Mouse (Mus musculus) forebrain, embryonic 16.5 days (tissue): ENCODE measurements around the gene Pdk4. TPM values are rescaled to one million over a fixed set of nuclear protein-coding genes. Genes with fewer than 3 reads are reported as not detected.

Experiments used
- ATAC-seq: fragments of 200-750 bp; cut with Nextera tagmentation; 2 replicates; pipeline ENCODE4 v1.8.0; 2017; ENCODE audit warnings: mild to moderate bottlenecking, moderate library complexity
- H3K27ac ChIP-seq: fragments of 300-500 bp; sonication (generic); 2 replicates; pipeline ENCODE4 v1.5.1; 2014; ENCODE audit warnings: low read length, control low read depth
- H3K27me3 ChIP-seq: fragments of 300-500 bp; sonication (generic); replicated peaks from 2 replicates; pipeline ENCODE4 v1.6.1; 2014; ENCODE audit warnings: low read length; ENCODE audit not compliant: control insufficient read depth, insufficient read depth
- H3K36me3 ChIP-seq: fragments of 300-500 bp; sonication (generic); 2 replicates; pipeline ENCODE4 v1.6.1; 2014; ENCODE audit not compliant: control insufficient read depth, insufficient read depth
- H3K4me1 ChIP-seq: fragments of 300-500 bp; sonication (generic); replicated peaks from 2 replicates; pipeline ENCODE4 v1.6.1; 2014; ENCODE audit warnings: low read length; ENCODE audit not compliant: control insufficient read depth, insufficient read depth
- H3K4me2 ChIP-seq: fragments of 300-500 bp; sonication (generic); 2 replicates; pipeline ENCODE4 v1.6.1; 2014; ENCODE audit warnings: mild to moderate bottlenecking, low read length, control low read depth
- H3K4me3 ChIP-seq: fragments of 300-500 bp; sonication (generic); replicated peaks from 2 replicates; pipeline ENCODE4 v1.5.1; 2014; ENCODE audit warnings: mild to moderate bottlenecking, low read length, control low read depth
- H3K9ac ChIP-seq: fragments of 300-500 bp; sonication (generic); replicated peaks from 2 replicates; pipeline ENCODE4 v1.6.1; 2014; ENCODE audit warnings: low read depth, low read length, control low read depth
- H3K9me3 ChIP-seq: fragments of 300-500 bp; sonication (generic); 2 replicates; pipeline ENCODE4 v1.6.1; 2016; ENCODE audit warnings: low read length; ENCODE audit not compliant: control insufficient read depth
- WGBS: fragments of 180-500 bp; shearing (Covaris S2); extraction: QIAGEN DNeasy Blood & Tissue Kit; methylation state at CpG from one replicate; pipeline ENCODE4 v1.1.7; 2014; 5-methylcytosine and 5-hydroxymethylcytosine counted together
- polyA plus RNA-seq: library from polyadenylated mRNA; unstranded; fragments of >200 nt; fragmentation: Nextera tagmentation; extraction: Ambion mirVana; gene quantifications from 2 replicates; pipeline ENCODE4 v1.2.1, GENCODE M21; 2015

Gene Pdk4
- 1.6 and 2.2 TPM in 2 replicates for polyA plus RNA-seq

GRCm38 (mm10) chr6:5495961-5496853 is at the start of gene Pdk4:
Gene Pdk4 (minus strand): TSS chr6:5496309.
- no peaks in the 10 kb centered on the region for H3K9me3 ChIP-seq
- peaks cover 12% of the 10 kb centered on the region for H3K4me1 ChIP-seq
- no peak within 1 kb of the TSS; the same call in 1 of the 2 replicates for H3K27ac ChIP-seq
- H3K4me2 ChIP-seq: peak within 1 kb of the TSS; percentile 97
- no peaks in the 10 kb centered on the region for H3K36me3 ChIP-seq
- under 1% methylated on average over 43 of the region's 43 CpGs for WGBS
- H3K27me3 ChIP-seq: no peaks in the 10 kb centered on the region
- peak within 1 kb of the TSS; percentile 60 for H3K9ac ChIP-seq
- peak; percentile 96 for ATAC-seq
- H3K4me3 ChIP-seq: peak within 1 kb of the TSS; percentile 51

GRCm38 (mm10) chr6:5537855-5538365 is 41.8 kb upstream of the Pdk4 start:
- H3K36me3 ChIP-seq: no peaks in the 10 kb centered on the region

GRCm38 (mm10) chr6:5535754-5536153 is 39.6 kb upstream of the Pdk4 start:
- no peaks in the 10 kb centered on the region for H3K36me3 ChIP-seq
- H3K4me1 ChIP-seq: no peaks in the 10 kb centered on the region
- no peak overlapping the region for H3K4me2 ChIP-seq
- H3K27me3 ChIP-seq: no peaks in the 10 kb centered on the region
- ATAC-seq: no peak
- H3K27ac ChIP-seq: no peak overlapping the region
- H3K9ac ChIP-seq: no peak overlapping the region
- H3K9me3 ChIP-seq: no peaks in the 10 kb centered on the region
- H3K4me3 ChIP-seq: no peak overlapping the region

More at GRCm38 (mm10) chr6:5537855-5538365, 41.8 kb upstream of the Pdk4 start:
- H3K4me2 ChIP-seq: no peak overlapping the region
- H3K27me3 ChIP-seq: no peaks in the 10 kb centered on the region
- H3K27ac ChIP-seq: no peak overlapping the region
- no peak for ATAC-seq
- no peaks in the 10 kb centered on the region for H3K9me3 ChIP-seq
- H3K4me1 ChIP-seq: no peaks in the 10 kb centered on the region
- WGBS: 40% methylated on average over 2 of the region's 2 CpGs
- H3K9ac ChIP-seq: no peak overlapping the region
- H3K4me3 ChIP-seq: no peak overlapping the region

- Histone ChIP-seq H3K4me1 (0 out of 2 replicates have a peak, but pooled peaks cover 2% of the 10 kb centered on the region), H3K4me3 (no peak overlapping the region), H3K36me3 (no peaks in the 10 kb centered on the region), H3K4me2 (no peak overlapping the region), H3K27ac (no peak overlapping the region), H3K27me3 (no peaks in the 10 kb centered on the region), H3K9ac (no peak overlapping the region), H3K9me3 (no peaks in the 10 kb centered on the region)
- 20% methylated on average over 5 of the region's 5 CpGs for WGBS
- peak; percentile 45; the same call in 1 of the 2 replicates for ATAC-seq
Measured at GRCm38 (mm10) chr6:5517091-5517490, 21.0 kb upstream of the Pdk4 start.

- no peak overlapping the region for H3K9ac ChIP-seq
- no peak overlapping the region for H3K27ac ChIP-seq
- no peaks in the 10 kb centered on the region for H3K4me1 ChIP-seq
- no peaks in the 10 kb centered on the region for H3K36me3 ChIP-seq
- no peaks in the 10 kb centered on the region for H3K27me3 ChIP-seq
- ATAC-seq: no peak
- no peaks in the 10 kb centered on the region for H3K9me3 ChIP-seq
- WGBS: 70% methylated on average over 5 of the region's 5 CpGs
- H3K4me3 ChIP-seq: no peak overlapping the region
- H3K4me2 ChIP-seq: no peak overlapping the region
Measured at GRCm38 (mm10) chr6:5509757-5510156, 13.6 kb upstream of the Pdk4 start.

- H3K9ac ChIP-seq: no peak overlapping the region
- H3K9me3 ChIP-seq: no peaks in the 10 kb centered on the region
- no peaks in the 10 kb centered on the region for H3K36me3 ChIP-seq
- ATAC-seq: no peak
- no peak overlapping the region for H3K27ac ChIP-seq
- H3K4me1 ChIP-seq: no peaks in the 10 kb centered on the region
- H3K27me3 ChIP-seq: no peaks in the 10 kb centered on the region
- WGBS: 57% methylated on average over 5 of the region's 5 CpGs
- no peak overlapping the region for H3K4me2 ChIP-seq
- no peak overlapping the region for H3K4me3 ChIP-seq
Measured at GRCm38 (mm10) chr6:5509303-5509702, 13.2 kb upstream of the Pdk4 start.

GRCm38 (mm10) chr6:5507821-5508220 is 11.7 kb upstream of the Pdk4 start:
- no peak for ATAC-seq
- Histone ChIP-seq H3K27me3 (no peaks in the 10 kb centered on the region), H3K4me2 (no peak overlapping the region), H3K4me1 (no peaks in the 10 kb centered on the region), H3K9me3 (no peaks in the 10 kb centered on the region), H3K27ac (no peak overlapping the region), H3K9ac (no peak overlapping the region), H3K4me3 (no peak overlapping the region), H3K36me3 (no peaks in the 10 kb centered on the region)
- 92% methylated on average over 5 of the region's 5 CpGs for whole genome bisulfite sequencing

GRCm38 (mm10) chr6:5506271-5506670 is 10.2 kb upstream of the Pdk4 start:
- Histone ChIP-seq H3K4me3 (no peak overlapping the region), H3K36me3 (no peaks in the 10 kb centered on the region), H3K27ac (no peak overlapping the region), H3K4me2 (no peak overlapping the region), H3K4me1 (no peaks in the 10 kb centered on the region), H3K9me3 (no peaks in the 10 kb centered on the region), H3K27me3 (no peaks in the 10 kb centered on the region), H3K9ac (no peak overlapping the region)
- 93% methylated on average over 3 of the region's 3 CpGs for WGBS
- ATAC-seq: no peak

- H3K4me1 ChIP-seq: no peaks in the 10 kb centered on the region
- H3K9me3 ChIP-seq: no peaks in the 10 kb centered on the region
- no peak overlapping the region for H3K4me3 ChIP-seq
- WGBS: 90% methylated on average over 1 of the region's 1 CpGs
- ATAC-seq: no peak
- H3K9ac ChIP-seq: no peak overlapping the region
- no peak overlapping the region for H3K4me2 ChIP-seq
- no peaks in the 10 kb centered on the region for H3K27me3 ChIP-seq
- no peaks in the 10 kb centered on the region for H3K36me3 ChIP-seq
- H3K27ac ChIP-seq: no peak overlapping the region
Measured at GRCm38 (mm10) chr6:5502810-5503209, 6.7 kb upstream of the Pdk4 start.
